Mouse (Mus musculus): Measurements from ENCODE around the gene Gins1. TPM values are rescaled to one million over a fixed set of nuclear protein-coding genes. Genes with fewer than 3 reads are reported as not detected.
"Not testable (repeated sequence)": the region's sequence is repeated elsewhere in the genome, so short reads cannot be mapped to it uniquely, and the experiment has no call there.

Gins1 gene
- 10 to 100 TPM; 12.6 to 12.9 TPM for total RNA-seq (2021)
- long read RNA-seq, experiment 1, transcript Gins1-201 (7 exons, 1,087 nt), result major isoform, 6 of 8 reads
- long read RNA-seq, experiment 1, partial matches to known transcripts, result 0 of 8 reads
- long read RNA-seq, experiment 1, other reads (novel, unspliced or antisense), result 2 of 8 reads
- long read RNA-seq, experiment 2, partial matches to known transcripts, result 1 of 5 reads
- long read RNA-seq, experiment 2, other reads (novel, unspliced or antisense), result 0 of 5 reads

GRCm38 (mm10) chr2:150904936-150905450, at the start of gene Gins1:
Gins1 (plus strand) TSS chr2:150905400.
- DNase-seq (ENCODE audit: low spot score in 2 of 2), result no peak

GRCm38 (mm10) chr2:150858724-150859487, 46.3 kb upstream of the Gins1 start:
- DNase-seq (ENCODE audit: low spot score in 2 of 2), result no peak

- no peak for DNase-seq (ENCODE audit: low spot score in 2 of 2)
These were observed 45.3 kb upstream of the Gins1 start for GRCm38 (mm10) chr2:150859709-150860470.

- DNase-seq (ENCODE audit: low spot score in 2 of 2), result no peak
These were observed 44.1 kb upstream of the Gins1 start for GRCm38 (mm10) chr2:150861128-150861527.

- no peak for DNase-seq (ENCODE audit: low spot score in 2 of 2)
These were observed 38.2 kb upstream of the Gins1 start for GRCm38 (mm10) chr2:150867021-150867420.

- no peak for DNase-seq (ENCODE audit: low spot score in 2 of 2)
These were observed 35.8 kb upstream of the Gins1 start for GRCm38 (mm10) chr2:150869446-150869845.

- no peak for DNase-seq (ENCODE audit: low spot score in 2 of 2)
These were observed 30.7 kb upstream of the Gins1 start for GRCm38 (mm10) chr2:150874508-150874907.

- no peak for DNase-seq (ENCODE audit: low spot score in 2 of 2)
These were observed 30.0 kb upstream of the Gins1 start for GRCm38 (mm10) chr2:150875226-150875625.

- DNase-seq (ENCODE audit: low spot score in 2 of 2), result no peak
These were observed 27.6 kb upstream of the Gins1 start for GRCm38 (mm10) chr2:150877561-150877960.

GRCm38 (mm10) chr2:150884075-150884778, 21.0 kb upstream of the Gins1 start:
- DNase-seq (ENCODE audit: low spot score in 2 of 2), result no peak

- DNase-seq (ENCODE audit: low spot score in 2 of 2), result no peak
These were observed 20.5 kb upstream of the Gins1 start for GRCm38 (mm10) chr2:150884779-150885110.

GRCm38 (mm10) chr2:150885814-150886213, 19.4 kb upstream of the Gins1 start:
- no peak for DNase-seq (ENCODE audit: low spot score in 2 of 2)

GRCm38 (mm10) chr2:150886315-150886714, 18.9 kb upstream of the Gins1 start:
- DNase-seq (ENCODE audit: low spot score in 2 of 2), result no peak

- DNase-seq (ENCODE audit: low spot score in 2 of 2), result no peak
These were observed 17.8 kb upstream of the Gins1 start for GRCm38 (mm10) chr2:150887370-150887769.

- DNase-seq (ENCODE audit: low spot score in 2 of 2), result no peak
These were observed 10.5 kb upstream of the Gins1 start for GRCm38 (mm10) chr2:150894617-150895267.

GRCm38 (mm10) chr2:150895691-150896252, 9.4 kb upstream of the Gins1 start:
- no peak for DNase-seq (ENCODE audit: low spot score in 2 of 2)

- no peak for DNase-seq (ENCODE audit: low spot score in 2 of 2)
These were observed 4.9 kb upstream of the Gins1 start for GRCm38 (mm10) chr2:150900341-150900740.

GRCm38 (mm10) chr2:150902347-150902746, 2.9 kb upstream of the Gins1 start:
- DNase-seq (ENCODE audit: low spot score in 2 of 2), result no peak

- DNase-seq (ENCODE audit: low spot score in 2 of 2), result peak; percentile 95 to 97
These were observed 796 bp upstream of the Gins1 start, which contains the start of gene Abhd12 for GRCm38 (mm10) chr2:150904272-150904935. Abhd12 (minus strand) TSS chr2:150904741.

GRCm38 (mm10) chr2:150908881-150909280, 3.7 kb downstream of the Gins1 start:
- not testable (repeated sequence) for DNase-seq (ENCODE audit: low spot score in 2 of 2)

Measured in adrenal gland, postnatal 4 days (tissue).